Mouse (Mus musculus) neural tube, embryonic 13.5 days (tissue): ENCODE results near the gene Klk1b8. TPM values are rescaled to one million over a fixed set of nuclear protein-coding genes. Genes with fewer than 3 reads are reported as not detected.

Source experiments
- ATAC-seq: fragments of 200-750 bp; cut with Nextera tagmentation; 2 replicates; pipeline ENCODE4 v1.8.0; 2017; ENCODE audit warnings: low read depth, mild to moderate bottlenecking, moderate TSS enrichment, moderate library complexity
- H3K27ac ChIP-seq: fragments of 300-500 bp; sonication (generic); replicated peaks from 2 replicates; pipeline ENCODE4 v1.5.1; 2015; ENCODE audit warnings: moderate library complexity, mild to moderate bottlenecking, inconsistent platforms
- H3K27me3 ChIP-seq: fragments of 300-500 bp; sonication (generic); 2 replicates; pipeline ENCODE4 v1.6.1; 2015; ENCODE audit warnings: mild to moderate bottlenecking, inconsistent platforms
- H3K36me3 ChIP-seq: fragments of 300-500 bp; sonication (generic); 2 replicates; pipeline ENCODE4 v1.6.1; 2015; ENCODE audit warnings: mild to moderate bottlenecking, inconsistent platforms
- H3K4me1 ChIP-seq: fragments of 300-500 bp; sonication (generic); replicated peaks from 2 replicates; pipeline ENCODE4 v1.6.1; 2015; ENCODE audit warnings: inconsistent platforms
- H3K4me2 ChIP-seq: fragments of 300-500 bp; sonication (generic); 2 replicates; pipeline ENCODE4 v1.6.1; 2015; ENCODE audit warnings: inconsistent platforms, mild to moderate bottlenecking, moderate library complexity
- H3K4me3 ChIP-seq: fragments of 300-500 bp; sonication (generic); 2 replicates; pipeline ENCODE4 v1.5.1; 2015; ENCODE audit warnings: mild to moderate bottlenecking, inconsistent platforms
- H3K9ac ChIP-seq: fragments of 300-500 bp; sonication (generic); 2 replicates; pipeline ENCODE4 v1.6.1; 2015; ENCODE audit warnings: moderate library complexity, mild to moderate bottlenecking, inconsistent platforms
- H3K9me3 ChIP-seq: fragments of 300-500 bp; sonication (generic); 2 replicates; pipeline ENCODE4 v1.6.1; 2016; ENCODE audit warnings: inconsistent platforms
- WGBS: fragments of 180-500 bp; shearing (Covaris S2); methylation state at CpG from one replicate; pipeline ENCODE4 v1.1.7; 2015; 5-methylcytosine and 5-hydroxymethylcytosine counted together
- polyA plus RNA-seq: library from polyadenylated mRNA; unstranded; fragments of >200 nt; fragmentation: Nextera tagmentation; extraction: Ambion mirVana; gene quantifications from 2 replicates; pipeline ENCODE4 v1.2.1, GENCODE M21; 2015

The Klk1b8 gene
- not detected in 2 replicates for polyA plus RNA-seq

GRCm38 (mm10) chr7:43950364-43950763, at the start of gene Klk1b8:
TSS of gene Klk1b8 (plus strand) at chr7:43950664.
- no peaks in the 10 kb centered on the region for H3K9me3 ChIP-seq
- WGBS: 82% methylated on average over 2 of the region's 2 CpGs
- no peaks in the 10 kb centered on the region for H3K36me3 ChIP-seq
- no peaks in the 10 kb centered on the region for H3K4me1 ChIP-seq
- no peaks in the 10 kb centered on the region for H3K27me3 ChIP-seq
- no peak within 1 kb of the TSS for H3K27ac ChIP-seq
- ATAC-seq: no peak
- H3K9ac ChIP-seq: no peak within 1 kb of the TSS
- no peak within 1 kb of the TSS for H3K4me2 ChIP-seq
- H3K4me3 ChIP-seq: no peak within 1 kb of the TSS

- no peak for ATAC-seq
- H3K9me3 ChIP-seq: no peaks in the 10 kb centered on the region
- H3K27me3 ChIP-seq: no peaks in the 10 kb centered on the region
- no peaks in the 10 kb centered on the region for H3K4me1 ChIP-seq
- H3K4me3 ChIP-seq: no peak overlapping the region
- no peak overlapping the region for H3K4me2 ChIP-seq
- H3K27ac ChIP-seq: no peak overlapping the region
- WGBS: 78% methylated on average over 9 of the region's 9 CpGs
- no peak overlapping the region for H3K9ac ChIP-seq
- no peaks in the 10 kb centered on the region for H3K36me3 ChIP-seq
These were observed 35.6 kb upstream of the Klk1b8 start for GRCm38 (mm10) chr7:43914821-43915220.

- Histone ChIP-seq H3K9me3 (no peaks in the 10 kb centered on the region), H3K4me1 (no peaks in the 10 kb centered on the region), H3K36me3 (no peaks in the 10 kb centered on the region), H3K27ac (no peak overlapping the region), H3K9ac (no peak overlapping the region), H3K27me3 (no peaks in the 10 kb centered on the region; the same call in 1 of the 2 replicates), H3K4me3 (no peak overlapping the region), H3K4me2 (no peak overlapping the region)
- ATAC-seq: no peak
- 85% methylated on average over 13 of the region's 13 CpGs for WGBS
These were observed 32.0 kb upstream of the Klk1b8 start for GRCm38 (mm10) chr7:43918426-43918825.

- Histone ChIP-seq H3K9ac (no peak overlapping the region), H3K4me2 (no peak overlapping the region), H3K36me3 (no peaks in the 10 kb centered on the region), H3K4me1 (no peaks in the 10 kb centered on the region), H3K27me3 (no peaks in the 10 kb centered on the region; the same call in 1 of the 2 replicates), H3K9me3 (no peaks in the 10 kb centered on the region), H3K27ac (no peak overlapping the region), H3K4me3 (no peak overlapping the region)
- no peak for ATAC-seq
- 71% methylated on average over 8 of the region's 8 CpGs for WGBS
These were observed 31.6 kb upstream of the Klk1b8 start for GRCm38 (mm10) chr7:43918871-43919270.

GRCm38 (mm10) chr7:43919559-43920451, 30.7 kb upstream of the Klk1b8 start:
- no peaks in the 10 kb centered on the region for H3K36me3 ChIP-seq
- no peaks in the 10 kb centered on the region for H3K4me1 ChIP-seq
- no peak overlapping the region for H3K4me3 ChIP-seq
- ATAC-seq: peak; percentile 92
- H3K4me2 ChIP-seq: no peak overlapping the region
- no peak overlapping the region for H3K27ac ChIP-seq
- H3K9me3 ChIP-seq: no peaks in the 10 kb centered on the region
- H3K27me3 ChIP-seq: no peaks in the 10 kb centered on the region; the same call in 1 of the 2 replicates
- H3K9ac ChIP-seq: no peak overlapping the region
- WGBS: 36% methylated on average over 14 of the region's 14 CpGs

- Histone ChIP-seq H3K27me3 (no peaks in the 10 kb centered on the region; the same call in 1 of the 2 replicates), H3K27ac (no peak overlapping the region), H3K4me2 (no peak overlapping the region), H3K4me1 (no peaks in the 10 kb centered on the region), H3K36me3 (no peaks in the 10 kb centered on the region), H3K4me3 (no peak overlapping the region), H3K9me3 (no peaks in the 10 kb centered on the region), H3K9ac (no peak overlapping the region)
- 0 out of 2 replicates have a peak, but pooled peaks have one; percentile 17 for ATAC-seq
- WGBS: 97% methylated on average over 3 of the region's 3 CpGs
These were observed 29.9 kb upstream of the Klk1b8 start for GRCm38 (mm10) chr7:43920582-43920981.

- 83% methylated on average over 6 of the region's 6 CpGs for WGBS
These were observed 29.4 kb upstream of the Klk1b8 start for GRCm38 (mm10) chr7:43921087-43921486.

GRCm38 (mm10) chr7:43921941-43922340, 28.5 kb upstream of the Klk1b8 start:
- WGBS: 72% methylated on average over 2 of the region's 2 CpGs
- Histone ChIP-seq H3K4me1 (no peaks in the 10 kb centered on the region), H3K4me2 (no peak overlapping the region), H3K9ac (no peak overlapping the region), H3K27me3 (no peaks in the 10 kb centered on the region; the same call in 1 of the 2 replicates), H3K4me3 (no peak overlapping the region), H3K9me3 (no peaks in the 10 kb centered on the region), H3K27ac (no peak overlapping the region), H3K36me3 (no peaks in the 10 kb centered on the region)
- ATAC-seq: no peak

More at GRCm38 (mm10) chr7:43921087-43921486, 29.4 kb upstream of the Klk1b8 start:
- Histone ChIP-seq H3K27me3 (no peaks in the 10 kb centered on the region; the same call in 1 of the 2 replicates), H3K4me1 (no peaks in the 10 kb centered on the region), H3K9ac (no peak overlapping the region), H3K4me3 (no peak overlapping the region), H3K4me2 (no peak overlapping the region), H3K9me3 (no peaks in the 10 kb centered on the region), H3K36me3 (no peaks in the 10 kb centered on the region), H3K27ac (no peak overlapping the region)
- no peak for ATAC-seq

- no peak overlapping the region for H3K9ac ChIP-seq
- no peaks in the 10 kb centered on the region; the same call in 1 of the 2 replicates for H3K27me3 ChIP-seq
- ATAC-seq: no peak
These were observed 24.5 kb upstream of the Klk1b8 start for GRCm38 (mm10) chr7:43925985-43926384.

GRCm38 (mm10) chr7:43928521-43928920, 21.9 kb upstream of the Klk1b8 start:
- Histone ChIP-seq H3K4me2 (no peak overlapping the region), H3K9ac (no peak overlapping the region), H3K27me3 (no peaks in the 10 kb centered on the region), H3K9me3 (no peaks in the 10 kb centered on the region), H3K4me1 (no peaks in the 10 kb centered on the region), H3K4me3 (no peak overlapping the region), H3K27ac (no peak overlapping the region), H3K36me3 (no peaks in the 10 kb centered on the region)
- 50% methylated on average over 4 of the region's 4 CpGs for WGBS
- no peak for ATAC-seq

More at GRCm38 (mm10) chr7:43925985-43926384, 24.5 kb upstream of the Klk1b8 start:
- Histone ChIP-seq H3K4me2 (no peak overlapping the region), H3K27ac (no peak overlapping the region), H3K4me3 (no peak overlapping the region), H3K4me1 (no peaks in the 10 kb centered on the region), H3K36me3 (no peaks in the 10 kb centered on the region), H3K9me3 (no peaks in the 10 kb centered on the region)
- WGBS: 67% methylated on average over 5 of the region's 5 CpGs

- no peaks in the 10 kb centered on the region for H3K36me3 ChIP-seq
- H3K27ac ChIP-seq: no peak overlapping the region
- no peaks in the 10 kb centered on the region for H3K4me1 ChIP-seq
- H3K27me3 ChIP-seq: no peaks in the 10 kb centered on the region
- H3K4me2 ChIP-seq: no peak overlapping the region
- no peak overlapping the region for H3K9ac ChIP-seq
- 76% methylated on average over 4 of the region's 4 CpGs for WGBS
- H3K9me3 ChIP-seq: no peaks in the 10 kb centered on the region
- no peak overlapping the region for H3K4me3 ChIP-seq
- ATAC-seq: no peak
These were observed 18.1 kb upstream of the Klk1b8 start for GRCm38 (mm10) chr7:43932337-43932736.

- no peak for ATAC-seq
- WGBS: 91% methylated on average over 3 of the region's 3 CpGs
These were observed 17.0 kb upstream of the Klk1b8 start, which contains the start of gene Klk15 for GRCm38 (mm10) chr7:43933440-43933839. TSS of gene Klk15 (plus strand) at chr7:43933740.

More at GRCm38 (mm10) chr7:43933440-43933839, 17.0 kb upstream of the Klk1b8 start, which contains the start of gene Klk15:
- H3K36me3 ChIP-seq: no peaks in the 10 kb centered on the region
- no peak within 1 kb of the TSS for H3K4me2 ChIP-seq
- no peak within 1 kb of the TSS for H3K4me3 ChIP-seq
- H3K27ac ChIP-seq: no peak within 1 kb of the TSS
- no peaks in the 10 kb centered on the region for H3K9me3 ChIP-seq
- no peaks in the 10 kb centered on the region for H3K4me1 ChIP-seq
- no peak within 1 kb of the TSS for H3K9ac ChIP-seq
- H3K27me3 ChIP-seq: no peaks in the 10 kb centered on the region
